Mouse (Mus musculus): Measurements from ENCODE around the gene Ninj1.

GRCm38 (mm10) chr13:49171729-49172128 lies 15.6 kb upstream of the Ninj1 start:
- TF ChIP-seq MAX (IDR thresholded peaks at IDR 0.05), result no peak
- TF ChIP-seq CTCF (IDR thresholded peaks at IDR 0.05; ENCODE audit: control insufficient read depth, insufficient read depth, insufficient read length), result no peak
- TF ChIP-seq CEBPB (IDR thresholded peaks at IDR 0.05; ENCODE audit: low read depth), result no peak
- no peak for TF ChIP-seq USF1 (IDR thresholded peaks at IDR 0.05; ENCODE audit: low read depth)
- no peak for TF ChIP-seq MYOD1 (IDR thresholded peaks at IDR 0.05; ENCODE audit: control insufficient read depth, insufficient read length, low read depth)
- no peak for TF ChIP-seq MYOG (IDR thresholded peaks at IDR 0.05; ENCODE audit: control insufficient read depth, extremely low read depth, insufficient read length)

All from C2C12 (cell line).